Mouse (Mus musculus) liver, embryonic 14.5 days (tissue): ENCODE results near the gene Sema3c. TPM values are rescaled to one million over a fixed set of nuclear protein-coding genes. Genes with fewer than 3 reads are reported as not detected.

Experiments used
- ATAC-seq: fragments of 200-750 bp; cut with Nextera tagmentation; 2 replicates; pipeline ENCODE4 v1.8.0; 2017; ENCODE audit warnings: moderate number of reproducible peaks, mild to moderate bottlenecking, moderate library complexity; ENCODE audit not compliant: insufficient read depth
- DNase-seq, 3 experiments: peaks; one replicate each; pipeline ENCODE4 v3.0.0-alpha.2; 2012 to 2013; ENCODE audit warnings: low read depth in 3 of 3, low spot score in 3 of 3
- H3K27ac ChIP-seq: fragments of 300-500 bp; sonication (generic); 2 replicates; pipeline ENCODE4 v1.5.1; 2014; ENCODE audit warnings: moderate library complexity, mild to moderate bottlenecking, control low read depth, inconsistent platforms
- H3K27me3 ChIP-seq: fragments of 300-500 bp; sonication (generic); 2 replicates; pipeline ENCODE4 v1.6.1; 2014; ENCODE audit warnings: mild to moderate bottlenecking, low read length, moderate library complexity; ENCODE audit not compliant: control insufficient read depth, insufficient read depth
- H3K36me3 ChIP-seq: fragments of 300-500 bp; sonication (generic); replicated peaks from 2 replicates; pipeline ENCODE4 v1.6.1; 2014; ENCODE audit warnings: low read depth; ENCODE audit not compliant: control insufficient read depth, insufficient read depth
- H3K4me1 ChIP-seq, 2 experiments: fragments of 200-500 bp in 1 of 2; fragments of 300-500 bp in 1 of 2; sonication (generic) in 1 of 2; replicated peaks; 2 replicates each; pipeline ENCODE4 v1.6.1; 2012 to 2014; ENCODE audit warnings: antibody characterized with exemption in 1 of 2, inconsistent platforms in 1 of 2, low read length in 1 of 2; ENCODE audit not compliant: control insufficient read depth in 2 of 2, insufficient read depth in 2 of 2
- H3K4me2 ChIP-seq: fragments of 300-500 bp; sonication (generic); 2 replicates; pipeline ENCODE4 v1.6.1; 2014; ENCODE audit warnings: low read depth, mild to moderate bottlenecking, control low read depth, moderate library complexity
- H3K4me3 ChIP-seq, 2 experiments: fragments of 200-500 bp in 1 of 2; fragments of 300-500 bp in 1 of 2; sonication (generic) in 1 of 2; 2 replicates each; pipeline ENCODE4 v1.5.1; 2012 to 2014; ENCODE audit warnings: low read depth in 2 of 2, low read length in 2 of 2, mild to moderate bottlenecking in 2 of 2, control low read depth in 1 of 2, inconsistent platforms in 1 of 2, moderate library complexity in 1 of 2; ENCODE audit not compliant: insufficient read depth in 1 of 2
- H3K9ac ChIP-seq: fragments of 300-500 bp; sonication (generic); replicated peaks from 2 replicates; pipeline ENCODE4 v1.6.1; 2014; ENCODE audit warnings: mild to moderate bottlenecking, control low read depth, moderate library complexity
- H3K9me3 ChIP-seq: fragments of 300-500 bp; sonication (generic); 2 replicates; pipeline ENCODE4 v1.6.1; 2016; ENCODE audit warnings: low read length, mixed read lengths; ENCODE audit not compliant: control insufficient read depth
- CTCF ChIP-seq: IDR thresholded peaks from 2 replicates; pipeline ENCODE4 v1.5.1; 2016; ENCODE audit warnings: antibody characterized with exemption, low read depth, control low read depth
- EP300 ChIP-seq: IDR thresholded peaks from 2 replicates; pipeline ENCODE4 v1.6.1; 2016; ENCODE audit warnings: antibody characterized with exemption, low read depth
- WGBS: fragments of 180-500 bp; shearing (Covaris S2); extraction: QIAGEN DNeasy Blood & Tissue Kit; methylation state at CpG from one replicate; pipeline ENCODE4 v1.1.7; 2014; ENCODE audit not compliant: insufficient replicate concordance; 5-methylcytosine and 5-hydroxymethylcytosine counted together
- polyA plus RNA-seq, 2 experiments: library from polyadenylated mRNA; depleted of rRNA in 1 of 2; stranded (reverse) in 1 of 2; unstranded in 1 of 2; fragments of >200 nt; fragmentation: Nextera tagmentation in 1 of 2; extraction: Ambion mirVana in 1 of 2; gene quantifications; 2 replicates each; pipeline versions ENCODE4 v1.2.1 to v1.2.3; 2012 to 2014

The Sema3c gene
- polyA plus RNA-seq, 2 experiments, result 0.10 to 0.15 TPM

DNA sequence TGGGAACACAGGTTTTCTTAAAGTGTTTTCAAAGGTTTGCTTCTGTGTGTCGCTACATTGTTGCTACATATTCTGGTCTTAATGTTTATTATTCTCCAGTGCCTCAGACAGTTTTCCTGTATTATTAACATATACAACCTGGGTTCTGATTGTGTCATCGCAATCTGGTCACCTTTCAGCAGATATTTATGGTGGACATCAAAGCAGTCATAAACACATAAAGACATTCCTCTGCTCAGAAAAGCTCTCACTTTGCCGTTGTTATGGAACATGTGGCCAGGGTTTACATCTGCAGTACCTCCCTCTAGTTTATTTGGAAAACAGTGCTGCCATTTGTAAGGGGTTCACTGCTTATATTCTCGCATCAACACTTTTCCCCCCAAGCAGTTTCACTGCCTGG, 27.6 kb downstream of the Sema3c start:
- H3K27me3 ChIP-seq, result no peaks in the 10 kb centered on the region
- H3K27ac ChIP-seq, result no peak overlapping the region
- WGBS, result 43% methylated on average over 4 of the region's 4 CpGs
- no peaks in the 10 kb centered on the region for H3K36me3 ChIP-seq
- TF ChIP-seq CTCF, result no peak
- no peak for TF ChIP-seq EP300
- no peak overlapping the region for H3K9ac ChIP-seq
- H3K4me1 ChIP-seq, result no peaks in the 10 kb centered on the region
- no peak for DNase-seq
- no peak overlapping the region for H3K4me2 ChIP-seq
- ATAC-seq, result no peak
- no peak overlapping the region for H3K4me3 ChIP-seq
- H3K9me3 ChIP-seq, result no peaks in the 10 kb centered on the region

DNA sequence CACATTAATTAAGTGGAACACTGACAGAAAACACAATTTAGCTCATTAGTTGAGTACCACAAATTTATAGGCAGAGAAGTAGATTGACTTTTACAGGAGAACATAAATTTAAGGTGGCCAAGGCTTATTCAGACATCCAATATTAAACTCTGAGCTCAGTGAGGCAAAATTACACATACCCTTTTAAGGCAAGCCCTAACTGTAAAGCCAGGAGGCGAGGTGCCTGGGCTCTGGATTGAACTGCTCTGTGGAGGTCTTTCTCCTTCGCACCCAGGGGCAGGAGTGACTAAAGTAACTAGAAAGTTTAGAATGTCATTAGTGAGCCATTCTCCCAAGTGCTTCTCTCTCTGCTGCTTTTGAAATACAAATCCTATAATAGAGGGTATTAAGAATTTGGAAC, 46.5 kb downstream of the Sema3c start:
- Histone ChIP-seq H3K9ac (no peak overlapping the region), H3K9me3 (no peaks in the 10 kb centered on the region), H3K36me3 (no peaks in the 10 kb centered on the region), H3K4me3 (no peak overlapping the region), H3K4me1 (no peaks in the 10 kb centered on the region), H3K4me2 (no peak overlapping the region), H3K27me3 (no peaks in the 10 kb centered on the region), H3K27ac (no peak overlapping the region)
- 45% methylated on average over 2 of the region's 2 CpGs for WGBS
- no peak for TF ChIP-seq CTCF
- TF ChIP-seq EP300, result no peak
- DNase-seq (no peak), ATAC-seq (no peak)

DNA sequence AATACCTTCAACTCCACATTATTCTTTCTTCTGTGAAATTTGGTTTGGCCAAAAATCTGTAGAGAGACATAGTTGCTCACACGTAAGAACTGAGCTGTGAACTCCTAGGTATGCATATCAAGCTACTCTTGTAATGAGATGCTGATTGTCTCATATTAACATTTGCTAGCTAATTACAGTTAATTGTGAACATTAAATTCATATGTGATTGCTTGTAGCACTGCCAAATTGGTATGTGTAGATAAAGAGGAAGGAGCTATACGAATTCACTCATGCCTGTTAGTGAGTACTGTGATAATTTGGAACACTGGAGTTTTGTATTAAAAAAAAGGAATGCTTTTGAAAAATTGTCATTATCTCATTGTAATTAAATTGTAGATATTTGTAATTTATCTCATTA, 48.5 kb downstream of the Sema3c start:
- Histone ChIP-seq H3K9ac (no peak overlapping the region), H3K36me3 (no peaks in the 10 kb centered on the region), H3K4me1 (no peaks in the 10 kb centered on the region), H3K4me3 (no peak overlapping the region), H3K9me3 (no peaks in the 10 kb centered on the region), H3K27me3 (no peaks in the 10 kb centered on the region), H3K4me2 (no peak overlapping the region), H3K27ac (no peak overlapping the region)
- no peak for DNase-seq
- WGBS, result 58% methylated on average over 2 of the region's 2 CpGs
- TF ChIP-seq CTCF (no peak), EP300 (no peak)
- ATAC-seq, result no peak

DNA sequence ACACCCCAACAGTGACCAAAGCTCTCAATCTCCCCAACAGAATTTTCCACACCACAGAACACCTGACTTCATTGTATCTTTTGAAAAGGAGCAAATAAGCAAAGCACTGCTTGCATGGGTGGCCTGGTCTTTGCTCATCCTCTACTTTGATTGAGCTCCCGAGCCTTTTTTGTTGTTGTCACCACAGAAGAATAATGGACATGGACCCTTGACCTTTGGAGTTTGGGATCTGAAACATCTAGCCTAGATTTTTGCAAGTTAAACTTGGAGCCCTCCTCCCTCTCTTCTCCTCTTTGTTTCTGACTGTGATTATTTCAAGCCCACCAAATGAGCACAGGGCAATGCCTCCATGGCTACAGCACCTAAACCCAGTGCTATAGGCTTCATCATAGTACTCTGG, 54.5 kb downstream of the Sema3c start:
- H3K36me3 ChIP-seq, result no peaks in the 10 kb centered on the region
- DNase-seq (no peak), ATAC-seq (no peak)
- no peaks in the 10 kb centered on the region for H3K27me3 ChIP-seq
- no peak overlapping the region for H3K4me2 ChIP-seq
- H3K4me3 ChIP-seq, result no peak overlapping the region
- WGBS, result 34% methylated on average over 1 of the region's 1 CpGs
- no peak for TF ChIP-seq EP300
- TF ChIP-seq CTCF, result no peak
- no peaks in the 10 kb centered on the region for H3K9me3 ChIP-seq
- H3K9ac ChIP-seq, result no peak overlapping the region
- H3K4me1 ChIP-seq, result no peaks in the 10 kb centered on the region
- H3K27ac ChIP-seq, result no peak overlapping the region

DNA sequence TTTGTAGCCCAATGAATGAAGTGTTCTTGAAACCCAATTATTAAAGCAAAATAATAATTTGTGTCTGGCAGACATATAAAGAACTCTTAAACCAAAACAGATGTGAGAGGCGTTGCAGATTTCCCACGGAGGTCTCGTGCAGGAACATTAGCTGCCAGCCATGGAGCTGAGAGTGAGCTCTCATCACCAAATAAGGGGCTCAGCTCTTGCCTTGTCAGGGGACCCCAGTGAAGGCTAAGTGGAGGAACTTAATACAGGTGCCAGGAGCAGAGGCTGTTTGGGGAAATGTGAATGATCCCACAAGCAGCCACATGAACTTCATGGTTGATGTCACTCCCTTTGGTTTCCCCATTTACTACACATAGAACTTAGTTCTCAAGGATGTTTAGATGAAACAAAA, 55.5 kb downstream of the Sema3c start:
- WGBS, result 61% methylated on average over 3 of the region's 3 CpGs
- no peak for ATAC-seq
- no peak overlapping the region for H3K4me2 ChIP-seq

More for the DNA sequence above, 55.5 kb downstream of the Sema3c start:
- no peaks in the 10 kb centered on the region for H3K9me3 ChIP-seq
- DNase-seq, result no peak
- no peak overlapping the region for H3K9ac ChIP-seq
- H3K4me1 ChIP-seq, result no peaks in the 10 kb centered on the region
- H3K36me3 ChIP-seq, result no peaks in the 10 kb centered on the region
- no peak overlapping the region for H3K4me3 ChIP-seq
- H3K27me3 ChIP-seq, result no peaks in the 10 kb centered on the region
- H3K27ac ChIP-seq, result no peak overlapping the region
- TF ChIP-seq EP300 (no peak), CTCF (no peak)
